Mouse (Mus musculus) A20 (cell line): Measurements from ENCODE around the gene Drap1.

Experiments used
- DNase-seq: peaks from one replicate; pipeline ENCODE4 v3.0.0-alpha.2; 2011; ENCODE audit warnings: low read depth, low spot score

The Drap1 gene

GRCm38 (mm10) chr19:5424782-5425741 lies at the start of gene Drap1, which contains the start of gene AI837181:
Gene Drap1, minus strand, starts transcription at chr19:5424979.
Gene AI837181, plus strand, starts transcription at chr19:5425144.
- peak; percentile 99 for DNase-seq

- DNase-seq: no peak
Measured at GRCm38 (mm10) chr19:5473720-5474119, 48.9 kb upstream of the Drap1 start, which contains the start of gene Efemp2. Gene Efemp2, plus strand, starts transcription at chr19:5473954.

- peak; percentile 36 for DNase-seq
Measured at GRCm38 (mm10) chr19:5472857-5473256, 48.1 kb upstream of the Drap1 start.

- no peak for DNase-seq
Measured at GRCm38 (mm10) chr19:5471846-5472245, 47.1 kb upstream of the Drap1 start.

GRCm38 (mm10) chr19:5468374-5468773 lies 43.6 kb upstream of the Drap1 start, which contains the start of gene Ctsw:
Gene Ctsw, minus strand, starts transcription at chr19:5468507.
- no peak for DNase-seq

GRCm38 (mm10) chr19:5466916-5467500 lies 42.2 kb upstream of the Drap1 start:
- no peak for DNase-seq

- no peak for DNase-seq
Measured at GRCm38 (mm10) chr19:5465037-5465436, 40.3 kb upstream of the Drap1 start.

GRCm38 (mm10) chr19:5463791-5464562 lies 39.2 kb upstream of the Drap1 start:
- DNase-seq: peak; percentile 58

GRCm38 (mm10) chr19:5463212-5463611 lies 38.4 kb upstream of the Drap1 start:
- no peak for DNase-seq

GRCm38 (mm10) chr19:5461411-5461810 lies 36.6 kb upstream of the Drap1 start:
- DNase-seq: no peak

- DNase-seq: peak; percentile 94
Measured at GRCm38 (mm10) chr19:5460465-5460911, 35.7 kb upstream of the Drap1 start, which contains the start of gene Fibp. Gene Fibp, plus strand, starts transcription at chr19:5460615.

GRCm38 (mm10) chr19:5459896-5460295 lies 35.1 kb upstream of the Drap1 start:
- DNase-seq: no peak

GRCm38 (mm10) chr19:5459019-5459418 lies 34.2 kb upstream of the Drap1 start:
- no peak for DNase-seq

GRCm38 (mm10) chr19:5457746-5458442 lies 33.1 kb upstream of the Drap1 start, which contains the start of gene Ccdc85b:
Gene Ccdc85b, minus strand, starts transcription at chr19:5457894.
- no peak for DNase-seq

- peak; percentile 97 for DNase-seq
Measured at GRCm38 (mm10) chr19:5456922-5457745, 32.4 kb upstream of the Drap1 start.

- DNase-seq: no peak
Measured at GRCm38 (mm10) chr19:5456241-5456921, 31.6 kb upstream of the Drap1 start.

GRCm38 (mm10) chr19:5455568-5455967 lies 30.8 kb upstream of the Drap1 start:
- DNase-seq: no peak

- no peak for DNase-seq
Measured at GRCm38 (mm10) chr19:5455037-5455436, 30.3 kb upstream of the Drap1 start.

- DNase-seq: no peak
Measured at GRCm38 (mm10) chr19:5451766-5452165, 27.0 kb upstream of the Drap1 start.
